In genomic region chrX:155318005-155318404, GRCm38 (mm10) we compare ENCODE assay signal across 8 mouse cellular contexts. TPM values are rescaled to one million over a fixed set of nuclear protein-coding genes. Genes with fewer than 3 reads are reported as not detected.
DNase-seq lines count a peak whose midpoint lies in the region; ATAC-seq and TF ChIP-seq lines count a peak whose summit lies in the region.

No protein-coding gene starts in this region.

- no peaks in the 10 kb centered on the region for H3K27me3 ChIP-seq in forebrain, embryonic 13.5 days
- H3K27me3 ChIP-seq in liver, embryonic 14.5 days (ENCODE audit: control insufficient read depth, insufficient read depth, low read length), result no peaks in the 10 kb centered on the region

- H3K27ac ChIP-seq in forebrain, embryonic 13.5 days, result no peak overlapping the region
- H3K27ac ChIP-seq in liver, embryonic 14.5 days, result no peak overlapping the region

- WGBS in forebrain, embryonic 13.5 days, result 35% methylated on average over 4 of the region's 4 CpGs
- 52% methylated on average over 4 of the region's 4 CpGs for WGBS in liver, embryonic 14.5 days (ENCODE audit: insufficient replicate concordance)

- DNase-seq in adrenal gland, postnatal 10 days, result peak; percentile 43
- no peak for DNase-seq in adrenal gland, adult 8-10 months
- DNase-seq in left cerebral cortex, postnatal 4 days, result peak; percentile 5
- DNase-seq in left cerebral cortex, postnatal 36 days (ENCODE audit: low spot score in 2 of 2), result no peak
- DNase-seq in c-Kit-negative CD71-positive TER-119-positive erythroid progenitor cells, embryonic 14.5 days (ENCODE audit: low read depth, low spot score), result peak; percentile 15
- peak in 1 of 3 experiments; percentile 9 for DNase-seq in liver, embryonic 14.5 days (ENCODE audit: low read depth in 3 of 3, low spot score in 3 of 3)
- DNase-seq in skeletal muscle tissue, adult 2 months (ENCODE audit: low read depth, low spot score), result peak; percentile 8

- H3K4me3 ChIP-seq in forebrain, embryonic 13.5 days, result no peak overlapping the region
- H3K4me3 ChIP-seq in liver, embryonic 14.5 days (ENCODE audit: insufficient read depth in 1 of 2, low read depth in 2 of 2, low read length in 2 of 2), result no peak overlapping the region

- no peaks in the 10 kb centered on the region for H3K4me1 ChIP-seq in forebrain, embryonic 13.5 days
- H3K4me1 ChIP-seq in liver, embryonic 14.5 days (replicated peaks; ENCODE audit: control insufficient read depth in 2 of 2, insufficient read depth in 2 of 2, low read length in 1 of 2), result no peaks in the 10 kb centered on the region

- peak; percentile 50; the same call in 1 of the 2 replicates for ATAC-seq in forebrain, embryonic 13.5 days
- ATAC-seq in liver, embryonic 14.5 days (ENCODE audit: insufficient read depth), result no peak

- TF ChIP-seq CTCF in liver, embryonic 14.5 days (IDR thresholded peaks at IDR 0.05; ENCODE audit: low read depth), result peak; percentile 74

- H3K36me3 ChIP-seq in forebrain, embryonic 13.5 days (ENCODE audit: poor library complexity, severe bottlenecking), result no peaks in the 10 kb centered on the region
- H3K36me3 ChIP-seq in liver, embryonic 14.5 days (replicated peaks; ENCODE audit: control insufficient read depth, insufficient read depth, low read depth), result no peaks in the 10 kb centered on the region

- no peak overlapping the region for H3K9ac ChIP-seq in forebrain, embryonic 13.5 days
- no peak overlapping the region for H3K9ac ChIP-seq in liver, embryonic 14.5 days (replicated peaks)

- H3K4me2 ChIP-seq in forebrain, embryonic 13.5 days, result no peak overlapping the region
- no peak overlapping the region for H3K4me2 ChIP-seq in liver, embryonic 14.5 days (ENCODE audit: low read depth)

- no peak for TF ChIP-seq EP300 in liver, embryonic 14.5 days (IDR thresholded peaks at IDR 0.05; ENCODE audit: low read depth)

- no peaks in the 10 kb centered on the region for H3K9me3 ChIP-seq in forebrain, embryonic 13.5 days (replicated peaks)
- no peaks in the 10 kb centered on the region for H3K9me3 ChIP-seq in liver, embryonic 14.5 days (ENCODE audit: control insufficient read depth, low read length)

- intact Hi-C loops in left cerebral cortex, postnatal 4 days (cut with DNase I), result no loop called here
- intact Hi-C loops in left cerebral cortex, postnatal 36 days (cut with DNase I), result no loop called here

RNA-seq across cellular contexts. Expression of gene Prdx4, which starts 22.5 kb away (rescaled TPM):
- total RNA-seq in adrenal gland, postnatal 10 days (2021), result 100 to 1,000 TPM in 1 of 2 experiments, 10 to 100 TPM in 1; 80.1 to 104 TPM
- 10 to 100 TPM; 23.2 to 31.9 (median 28.9) TPM for total RNA-seq in adrenal gland, adult 8-10 months (2022)
- 10 to 100 TPM; 35.3 to 35.8 TPM for total RNA-seq in left cerebral cortex, postnatal 4 days (2021)
- total RNA-seq in left cerebral cortex, postnatal 36 days (2021), result 10 to 100 TPM; 24.5 to 30.6 TPM
- polyA plus RNA-seq in forebrain, embryonic 13.5 days (2015; fragmentation: Nextera tagmentation; extraction: Ambion mirVana), result 155 and 162 TPM in 2 replicates
- polyA plus RNA-seq in liver, embryonic 14.5 days (2012; rRNA removed), result 75.7 and 84.2 TPM in 2 replicates
- polyA plus RNA-seq in liver, embryonic 14.5 days (2014; fragmentation: Nextera tagmentation; extraction: Ambion mirVana), result 177 and 181 TPM in 2 replicates

RNA-seq across cellular contexts. Expression of gene Acot9, which starts 55.8 kb away (rescaled TPM):
- total RNA-seq in adrenal gland, postnatal 10 days (2021), result 10 to 100 TPM; 49.6 to 50.1 TPM
- total RNA-seq in adrenal gland, adult 8-10 months (2022), result 10 to 100 TPM; 46.2 to 52.9 (median 49.2) TPM
- total RNA-seq in left cerebral cortex, postnatal 4 days (2021), result 10 to 100 TPM; 37.9 to 43.7 TPM
- 10 to 100 TPM; 19.8 to 21.4 TPM for total RNA-seq in left cerebral cortex, postnatal 36 days (2021)
- 21.2 and 22.1 TPM in 2 replicates for polyA plus RNA-seq in forebrain, embryonic 13.5 days (2015; fragmentation: Nextera tagmentation; extraction: Ambion mirVana)
- polyA plus RNA-seq in liver, embryonic 14.5 days (2012; rRNA removed), result 3.2 and 5.9 TPM in 2 replicates
- 11.4 and 12.9 TPM in 2 replicates for polyA plus RNA-seq in liver, embryonic 14.5 days (2014; fragmentation: Nextera tagmentation; extraction: Ambion mirVana)

Comparison
In these comparisons a context has a peak if more than half of its experiments do, and no peak if none do; other contexts are left out.
1. DNase-seq: peak in adrenal gland, postnatal 10 days (single experiment), left cerebral cortex, postnatal 4 days (single experiment), c-Kit-negative CD71-positive TER-119-positive erythroid progenitor cells, embryonic 14.5 days (single experiment) and skeletal muscle tissue, adult 2 months (single experiment); none in adrenal gland, adult 8-10 months (single experiment) and left cerebral cortex, postnatal 36 days (0 of 2).